Mouse (Mus musculus): ENCODE measurements at regions not wholly inside any gene's neighbourhood (a gene's known extent, or its start where the extent isn't known, plus 50 kb on each side); places are given as distances from the start of the nearest gene placed in this dataset.

GRCm38 (mm10) chr10:83931758-83932157 lies 209.1 kb downstream of the 1500009L16Rik start:
- TF ChIP-seq CTCF (IDR thresholded peaks at IDR 0.05; ENCODE audit: borderline replicate concordance, control insufficient read depth, extremely low read depth, insufficient read depth, low read length, poor library complexity) (no peak), POLR2A (IDR thresholded peaks at IDR 0.05; ENCODE audit: control insufficient read depth, extremely low read depth, insufficient read depth, low read length, poor library complexity) (no peak)

All from thymus, adult 2 months (tissue).